Mouse (Mus musculus) ovary, postnatal 36 days (tissue): ENCODE measurements around the gene Dcps.
A peak's percentile ranks its signal among the peaks of the same experiment; 100 is the strongest.

Source experiments
- DNase-seq: peaks from one replicate; pipeline ENCODE4 v3.0.0; 2022; ENCODE audit warnings: low spot score, mixed read lengths

Gene Dcps

GRCm38 (mm10) chr9:35131637-35132397, 44.0 kb downstream of the Dcps start:
- no peak for DNase-seq

GRCm38 (mm10) chr9:35128995-35129418, 46.9 kb downstream of the Dcps start:
- DNase-seq = no peak

DNA sequence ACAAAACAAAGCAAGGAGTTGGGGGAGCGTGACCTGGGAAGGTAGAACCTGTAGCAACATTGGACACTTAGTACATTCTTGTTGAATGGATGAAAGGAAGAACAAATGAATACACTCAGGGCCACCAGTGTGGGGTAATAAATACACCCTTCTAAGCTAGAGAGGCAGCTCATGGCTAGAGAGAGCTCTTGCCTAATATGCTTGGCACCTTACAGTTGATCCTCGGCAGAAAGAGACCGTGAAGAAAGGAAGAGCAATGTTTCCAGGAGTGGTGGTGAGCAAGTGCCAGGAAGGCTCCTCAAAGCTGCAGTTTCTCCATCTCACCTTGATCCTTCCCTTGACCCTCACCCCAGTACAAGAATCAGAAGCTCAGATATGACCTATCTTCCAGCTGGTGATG, 47.3 kb downstream of the Dcps start:
- DNase-seq = no peak

- no peak for DNase-seq
Measured at GRCm38 (mm10) chr9:35127561-35127960, 48.3 kb downstream of the Dcps start.

DNA sequence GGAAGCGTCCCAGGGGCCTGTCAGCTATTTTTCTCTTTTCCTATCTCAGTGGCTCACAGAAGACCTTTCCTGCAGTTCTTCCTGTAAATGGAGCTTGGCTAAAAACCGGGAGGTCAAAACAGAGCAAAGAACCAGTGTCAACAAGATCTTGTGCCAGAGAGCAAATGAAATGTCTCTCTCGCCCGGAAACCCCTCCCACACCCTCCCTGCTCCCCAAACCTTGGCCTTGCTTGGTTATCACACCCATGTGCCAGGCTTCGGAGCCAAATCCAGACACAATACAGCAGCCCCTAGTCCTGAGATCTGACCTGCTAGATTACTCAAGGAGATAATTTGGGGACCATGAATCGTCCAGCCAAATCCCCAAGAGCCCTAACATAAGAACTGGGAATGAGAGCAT, 48.7 kb downstream of the Dcps start:
- DNase-seq = peak; percentile 63

DNA sequence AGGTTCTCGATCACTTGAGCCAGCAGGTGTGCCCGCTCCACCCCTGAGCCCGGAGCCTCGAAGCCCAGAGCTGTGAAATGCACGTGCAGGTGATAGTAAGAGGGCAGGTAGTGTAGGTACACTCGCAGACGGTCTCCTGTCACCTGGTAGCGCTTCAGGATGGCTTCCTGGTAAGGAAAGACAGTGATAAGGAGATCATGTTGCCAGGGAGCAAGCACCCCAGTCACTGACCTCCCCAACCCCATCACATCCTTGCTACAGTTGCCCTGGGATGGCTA, 51.2 kb downstream of the Dcps start:
- no peak for DNase-seq

GRCm38 (mm10) chr9:35123804-35124677, 51.8 kb downstream of the Dcps start:
- no peak for DNase-seq

DNA sequence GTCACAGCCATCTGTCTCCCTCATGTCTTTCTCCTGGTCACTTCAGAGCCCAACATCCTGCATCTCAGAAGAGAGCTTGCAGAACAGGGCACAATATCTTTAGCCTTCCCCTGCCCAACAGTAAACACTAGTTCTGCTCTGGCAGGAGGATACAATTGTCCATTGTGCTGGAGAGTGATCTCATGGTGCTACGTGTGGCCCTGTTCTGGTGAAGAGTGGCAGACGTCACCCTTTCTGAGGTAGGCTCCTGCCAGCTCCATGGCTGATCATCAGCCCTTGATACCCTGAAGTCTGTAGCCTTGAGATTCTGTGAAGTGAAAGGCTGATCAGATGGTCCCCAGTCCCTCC, 52.4 kb downstream of the Dcps start:
- DNase-seq = no peak

- no peak for DNase-seq
Measured at GRCm38 (mm10) chr9:35122551-35123266, 53.2 kb downstream of the Dcps start.

- DNase-seq = no peak
Measured at GRCm38 (mm10) chr9:35119168-35119567, 56.7 kb downstream of the Dcps start, which contains the start of gene St3gal4. Gene St3gal4 (minus strand): TSS chr9:35119268.

DNA sequence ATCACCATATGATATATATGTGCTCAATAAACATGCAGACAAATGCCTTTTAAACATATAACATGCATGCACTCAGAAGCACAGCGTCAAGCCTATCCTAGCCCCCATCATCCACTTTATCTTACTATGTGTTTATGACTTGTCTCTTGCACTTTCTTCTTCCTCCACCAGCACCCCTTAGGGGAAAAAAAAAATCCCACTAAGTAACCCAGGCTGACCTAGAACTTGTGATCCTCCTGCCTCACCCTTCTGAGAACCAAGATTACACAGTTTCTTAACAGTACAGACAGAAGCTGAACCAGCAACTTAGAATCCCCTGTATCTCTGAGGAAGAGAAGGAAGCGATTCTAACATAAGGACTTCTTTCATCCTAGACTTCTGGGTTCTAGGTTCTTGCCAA, 57.3 kb downstream of the Dcps start:
- no peak for DNase-seq

DNA sequence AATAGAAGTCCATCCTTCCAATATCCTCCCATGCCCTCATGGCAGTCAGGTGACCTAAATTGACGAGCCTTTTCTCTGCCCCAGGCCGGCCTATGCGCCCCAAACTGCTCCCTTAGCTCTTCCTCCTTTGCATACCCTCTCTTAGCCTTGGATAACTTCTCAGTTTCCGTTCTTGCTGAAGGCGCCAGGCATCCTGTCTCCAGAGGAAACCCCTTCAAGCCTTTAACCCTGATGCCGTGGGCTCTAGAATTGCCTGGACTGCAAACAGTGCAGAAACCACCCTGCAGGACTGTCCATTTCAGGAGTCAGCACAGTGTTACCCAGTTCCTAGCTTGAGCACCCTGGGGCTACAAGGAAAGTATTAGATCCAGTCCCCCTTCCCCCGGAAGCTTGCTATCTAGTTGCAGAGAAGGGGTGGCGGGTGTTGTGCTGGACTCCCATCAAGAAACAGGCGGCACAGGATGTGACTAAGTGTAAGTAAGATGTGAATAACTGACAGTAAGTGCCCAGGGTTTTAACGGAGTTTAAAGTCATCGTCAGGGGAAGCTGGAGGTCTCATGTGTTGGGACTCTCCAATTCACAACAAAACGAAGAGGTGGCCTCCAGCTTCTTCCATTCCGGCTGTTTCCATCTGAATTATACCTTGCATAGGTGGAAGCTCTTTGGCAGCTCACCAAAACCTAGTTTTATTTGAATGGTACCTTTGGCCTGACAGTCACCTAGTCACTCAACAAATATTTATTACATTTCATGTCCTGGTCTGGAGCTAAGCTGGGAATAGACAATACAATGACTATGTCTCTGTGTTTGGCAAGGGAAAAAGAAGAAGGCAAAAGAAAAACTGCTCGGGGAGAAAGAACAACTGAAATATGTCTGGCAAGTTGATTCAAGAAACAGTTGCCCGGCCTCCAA, 58.2 kb downstream of the Dcps start:
- DNase-seq = no peak

DNA sequence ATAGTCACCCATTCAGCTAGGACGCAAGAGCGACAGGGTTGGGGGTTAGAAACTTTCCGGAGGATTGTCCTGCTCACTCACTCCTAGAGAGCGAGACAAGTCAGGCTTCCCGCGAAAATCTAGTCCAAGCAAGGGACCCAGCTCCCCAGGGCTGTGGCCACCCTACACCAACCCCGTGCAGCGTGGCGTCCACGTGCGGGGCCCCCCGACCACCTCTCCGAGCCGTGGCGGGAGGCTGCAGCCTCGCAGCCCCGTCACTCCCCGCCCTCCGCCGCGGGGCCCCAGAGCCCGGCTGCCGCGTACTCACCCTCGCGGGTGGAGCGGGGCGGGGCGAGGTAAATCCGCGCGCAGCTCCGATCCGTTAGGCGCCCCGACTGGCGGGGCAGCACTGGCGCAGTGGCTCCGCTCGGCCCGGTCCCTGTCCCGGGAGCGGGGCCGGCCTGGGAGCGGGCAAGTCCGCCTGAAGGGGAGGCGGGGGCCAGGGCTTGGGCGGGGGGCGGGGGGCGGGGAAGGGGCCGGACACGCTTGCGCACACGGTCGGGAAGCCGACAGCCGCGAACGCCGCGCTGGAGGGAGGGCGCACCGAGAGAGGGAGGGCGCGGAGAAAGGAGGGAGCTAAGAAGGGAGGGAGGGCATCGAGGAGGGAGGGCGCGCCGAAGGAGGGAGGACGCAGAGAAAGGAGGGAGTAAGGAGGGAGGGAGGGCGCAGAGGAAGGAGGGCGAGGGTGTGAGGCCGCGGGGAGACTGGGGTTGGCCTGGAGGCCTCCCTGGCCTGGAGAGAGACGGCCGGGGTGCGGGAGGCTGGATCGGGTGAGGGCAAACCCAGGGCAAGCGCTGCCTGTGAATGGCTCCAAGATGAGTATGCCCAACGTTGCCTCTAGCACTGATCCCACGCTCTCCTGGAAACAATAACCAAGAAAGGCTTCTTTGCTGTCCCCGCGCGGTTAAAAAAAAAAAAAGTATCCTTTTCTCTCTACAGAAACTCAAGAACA, 59.2 kb downstream of the Dcps start:
- DNase-seq = peak; percentile 87

DNA sequence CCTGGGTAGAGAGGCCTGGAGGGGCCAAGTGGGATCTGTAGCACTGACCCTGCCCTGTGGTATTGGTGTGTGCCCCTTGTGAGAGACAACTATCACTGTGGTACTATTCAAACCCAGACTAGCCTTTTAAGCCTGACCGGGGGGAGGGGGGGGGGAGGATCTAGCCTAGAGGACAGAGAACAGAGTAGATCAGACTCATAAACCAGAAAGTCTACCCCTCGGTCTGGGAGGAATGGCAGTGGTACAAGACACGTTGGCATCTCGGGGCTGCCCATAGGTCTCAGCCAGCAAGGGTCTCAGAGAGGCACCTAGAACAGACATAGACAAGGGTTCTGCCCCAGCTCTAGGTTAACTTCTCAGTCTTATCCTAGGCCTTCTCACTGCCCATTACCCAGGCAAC, 60.1 kb downstream of the Dcps start:
- DNase-seq = no peak

GRCm38 (mm10) chr9:35115299-35115698, 60.6 kb downstream of the Dcps start:
- DNase-seq = no peak

- DNase-seq = no peak
Measured at GRCm38 (mm10) chr9:35114234-35114633, 61.6 kb downstream of the Dcps start.

DNA sequence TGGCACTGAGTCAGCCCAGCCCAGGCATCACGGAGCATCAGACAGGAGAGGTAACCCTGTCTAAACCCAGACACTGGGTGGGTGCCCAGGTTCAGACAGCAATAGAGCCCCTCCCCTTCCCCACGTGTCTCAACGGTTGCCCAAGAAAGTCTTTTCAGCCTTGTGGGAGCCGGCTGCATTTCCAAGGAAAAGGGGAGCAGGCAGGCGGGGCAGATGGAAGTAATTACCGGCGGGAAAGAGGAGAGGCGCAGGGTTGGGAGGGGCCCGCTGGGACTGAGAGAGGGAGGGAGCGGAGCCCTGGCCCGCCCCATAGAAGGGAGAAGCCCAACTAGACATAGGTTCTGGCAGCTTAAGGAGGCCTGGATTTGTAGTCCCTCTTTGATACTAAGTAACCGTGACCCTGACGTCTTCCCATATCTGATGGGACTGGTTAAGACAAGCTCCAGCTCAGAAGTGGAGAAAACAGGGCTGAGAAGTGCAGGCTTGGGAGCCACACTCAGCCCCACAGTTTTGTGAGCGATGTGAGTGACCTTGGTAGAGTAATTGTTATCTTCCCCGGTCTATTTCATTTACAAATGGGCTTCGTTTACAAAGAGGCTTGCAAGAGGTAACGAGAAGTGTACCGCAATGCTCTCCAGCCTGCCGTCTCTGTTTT, 63.8 kb downstream of the Dcps start:
- DNase-seq = peak; percentile 69

DNA sequence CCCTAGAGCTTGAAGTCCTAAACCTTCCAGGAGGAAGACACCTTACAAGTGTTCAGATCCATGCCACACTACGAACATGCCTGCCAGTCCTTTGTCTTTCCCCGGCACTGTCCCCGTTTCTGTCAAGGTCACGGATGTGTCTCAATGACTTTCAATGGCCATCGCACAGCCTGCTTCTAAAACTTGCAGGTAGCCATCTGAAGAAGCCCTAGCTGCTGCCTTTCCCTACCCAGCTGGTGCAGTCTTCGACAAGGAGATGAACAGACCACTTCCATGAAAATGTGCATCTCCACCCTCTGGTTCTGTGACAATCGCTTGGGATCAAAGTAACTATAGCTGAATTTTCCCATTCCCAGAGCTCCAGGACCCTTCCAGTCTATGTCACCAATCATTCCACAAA, 64.4 kb downstream of the Dcps start:
- DNase-seq = no peak

DNA sequence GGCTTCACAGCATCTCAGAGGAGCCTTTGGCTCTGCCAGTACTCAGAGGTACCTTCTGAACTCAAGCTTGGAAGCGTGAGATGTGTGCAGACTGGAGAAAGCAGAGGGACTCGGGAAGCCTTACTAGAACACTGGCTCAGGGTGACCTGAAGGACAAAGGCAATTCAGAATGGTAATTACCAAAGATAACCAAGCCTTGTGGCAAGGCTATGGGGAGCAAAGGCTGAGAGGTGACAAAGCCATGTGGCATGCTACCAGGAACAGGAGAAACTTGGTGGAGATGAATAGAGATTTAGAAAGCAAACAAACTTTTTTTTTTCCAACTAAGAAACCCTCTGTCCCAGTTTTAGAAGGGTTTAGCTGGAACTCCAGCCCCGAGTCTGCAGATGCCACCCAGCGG, 65.3 kb downstream of the Dcps start:
- no peak for DNase-seq

GRCm38 (mm10) chr9:35110051-35110450, 65.8 kb downstream of the Dcps start:
- DNase-seq = no peak
